Mouse (Mus musculus): ENCODE results near the gene Tmem183a. TPM values are rescaled to one million over a fixed set of nuclear protein-coding genes. Genes with fewer than 3 reads are reported as not detected.

The Tmem183a gene
- total and polyA plus RNA-seq, 2 experiments from 2014 or later = 30.1 to 59.8 TPM

- Histone ChIP-seq H3K9me3 (replicated peaks; ENCODE audit: control insufficient read depth, low read length) (no peaks in the 10 kb centered on the region), H3K4me3 (ENCODE audit: low read depth, low read length) (peak overlapping the region; percentile 50), H3K27me3 (ENCODE audit: control insufficient read depth, insufficient read depth, low read length) (no peaks in the 10 kb centered on the region), H3K36me3 (replicated peaks; ENCODE audit: control insufficient read depth, insufficient read depth, low read length) (peaks cover 30% of the 10 kb centered on the region), H3K27ac (ENCODE audit: low read depth) (no peak overlapping the region), H3K9ac (replicated peaks; ENCODE audit: low read depth, low read length) (no peak overlapping the region), H3K4me1 (ENCODE audit: control insufficient read depth, insufficient read depth) (0 out of 2 replicates have a peak, but pooled peaks cover 16% of the 10 kb centered on the region), H3K4me2 (ENCODE audit: low read depth, low read length) (peak overlapping the region; percentile 78)
- 81% methylated on average over 4 of the region's 4 CpGs for WGBS
- no peak for DNase-seq (ENCODE audit: low spot score)
- TF ChIP-seq CTCF (IDR thresholded peaks at IDR 0.05; ENCODE audit: low read depth) (no peak), EP300 (IDR thresholded peaks at IDR 0.05; ENCODE audit: low read depth) (no peak)
- ATAC-seq (ENCODE audit: insufficient read depth, low read depth) = no peak
Measured at GRCm38 (mm10) chr1:134345075-134345474, 16.7 kb downstream of the Tmem183a start.

GRCm38 (mm10) chr1:134344005-134344950, 17.5 kb downstream of the Tmem183a start:
- H3K36me3 ChIP-seq (replicated peaks; ENCODE audit: control insufficient read depth, insufficient read depth, low read length) = peaks cover 22% of the 10 kb centered on the region

DNA sequence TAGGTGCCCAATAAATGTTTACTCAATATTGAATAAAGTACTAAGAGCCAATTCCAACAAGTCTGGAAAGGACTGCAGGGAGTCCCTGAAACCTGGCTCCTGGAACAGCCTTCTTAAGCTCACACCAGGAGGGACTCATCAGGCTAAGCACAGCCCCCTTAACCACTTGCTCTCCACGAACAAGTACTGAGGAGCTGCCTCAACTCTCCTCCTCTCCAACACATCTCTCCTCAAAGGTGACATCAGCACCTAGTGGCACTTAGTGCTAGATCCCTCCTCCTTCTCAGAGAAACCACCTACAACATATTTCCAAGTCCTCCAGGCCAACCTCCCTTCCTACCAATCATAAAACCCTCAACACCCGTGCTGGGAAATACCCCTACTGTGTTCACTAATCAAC, 18.2 kb downstream of the Tmem183a start:
- H3K4me2 ChIP-seq (ENCODE audit: low read depth, low read length) = peak overlapping the region; percentile 78
- peaks cover 22% of the 10 kb centered on the region for H3K36me3 ChIP-seq (replicated peaks; ENCODE audit: control insufficient read depth, insufficient read depth, low read length)
- 5% methylated on average over 2 of the region's 2 CpGs for WGBS
- H3K9me3 ChIP-seq (replicated peaks; ENCODE audit: control insufficient read depth, low read length) = no peaks in the 10 kb centered on the region
- TF ChIP-seq EP300 (IDR thresholded peaks at IDR 0.05; ENCODE audit: low read depth) (no peak), CTCF (IDR thresholded peaks at IDR 0.05; ENCODE audit: low read depth) (no peak)
- peak overlapping the region; percentile 85 for H3K27ac ChIP-seq (ENCODE audit: low read depth)
- H3K4me1 ChIP-seq (ENCODE audit: control insufficient read depth, insufficient read depth) = peaks cover 16% of the 10 kb centered on the region; the same call in 1 of the 2 replicates
- H3K4me3 ChIP-seq (ENCODE audit: low read depth, low read length) = peak overlapping the region; percentile 50
- H3K9ac ChIP-seq (replicated peaks; ENCODE audit: low read depth, low read length) = peak overlapping the region; percentile 54; the same call in 1 of the 2 replicates
- DNase-seq (ENCODE audit: low spot score) = no peak
- H3K27me3 ChIP-seq (ENCODE audit: control insufficient read depth, insufficient read depth, low read length) = no peaks in the 10 kb centered on the region
- no peak for ATAC-seq (ENCODE audit: insufficient read depth, low read depth)

More at GRCm38 (mm10) chr1:134344005-134344950, 17.5 kb downstream of the Tmem183a start:
- H3K4me1 ChIP-seq (ENCODE audit: control insufficient read depth, insufficient read depth) = 0 out of 2 replicates have a peak, but pooled peaks cover 16% of the 10 kb centered on the region
- H3K27ac ChIP-seq (ENCODE audit: low read depth) = peak overlapping the region; percentile 85
- DNase-seq (ENCODE audit: low spot score) = peak; percentile 87
- peak overlapping the region; percentile 50 for H3K4me3 ChIP-seq (ENCODE audit: low read depth, low read length)
- 3% methylated on average over 52 of the region's 54 CpGs for WGBS
- peak; percentile 92 for ATAC-seq (ENCODE audit: insufficient read depth, low read depth)
- TF ChIP-seq CTCF (IDR thresholded peaks at IDR 0.05; ENCODE audit: low read depth) (no peak), EP300 (IDR thresholded peaks at IDR 0.05; ENCODE audit: low read depth) (no peak)
- no peaks in the 10 kb centered on the region for H3K9me3 ChIP-seq (replicated peaks; ENCODE audit: control insufficient read depth, low read length)
- H3K9ac ChIP-seq (replicated peaks; ENCODE audit: low read depth, low read length) = peak overlapping the region; percentile 54
- peak overlapping the region; percentile 78 for H3K4me2 ChIP-seq (ENCODE audit: low read depth, low read length)
- H3K27me3 ChIP-seq (ENCODE audit: control insufficient read depth, insufficient read depth, low read length) = no peaks in the 10 kb centered on the region

GRCm38 (mm10) chr1:134342781-134343310, 18.9 kb downstream of the Tmem183a start:
- TF ChIP-seq EP300 (IDR thresholded peaks at IDR 0.05; ENCODE audit: low read depth) = no peak
- TF ChIP-seq CTCF (IDR thresholded peaks at IDR 0.05; ENCODE audit: low read depth) = no peak
- Histone ChIP-seq H3K27me3 (ENCODE audit: control insufficient read depth, insufficient read depth, low read length) (no peaks in the 10 kb centered on the region), H3K9me3 (replicated peaks; ENCODE audit: control insufficient read depth, low read length) (no peaks in the 10 kb centered on the region), H3K4me3 (ENCODE audit: low read depth, low read length) (no peak overlapping the region), H3K4me1 (ENCODE audit: control insufficient read depth, insufficient read depth) (peaks cover 16% of the 10 kb centered on the region; the same call in 1 of the 2 replicates), H3K9ac (replicated peaks; ENCODE audit: low read depth, low read length) (no peak overlapping the region), H3K4me2 (ENCODE audit: low read depth, low read length) (peak overlapping the region; percentile 78), H3K27ac (ENCODE audit: low read depth) (peak overlapping the region; percentile 85), H3K36me3 (replicated peaks; ENCODE audit: control insufficient read depth, insufficient read depth, low read length) (peaks cover 20% of the 10 kb centered on the region)
- 48% methylated on average over 8 of the region's 8 CpGs for WGBS
- ATAC-seq (ENCODE audit: insufficient read depth, low read depth) = no peak
- no peak for DNase-seq (ENCODE audit: low spot score)

DNA sequence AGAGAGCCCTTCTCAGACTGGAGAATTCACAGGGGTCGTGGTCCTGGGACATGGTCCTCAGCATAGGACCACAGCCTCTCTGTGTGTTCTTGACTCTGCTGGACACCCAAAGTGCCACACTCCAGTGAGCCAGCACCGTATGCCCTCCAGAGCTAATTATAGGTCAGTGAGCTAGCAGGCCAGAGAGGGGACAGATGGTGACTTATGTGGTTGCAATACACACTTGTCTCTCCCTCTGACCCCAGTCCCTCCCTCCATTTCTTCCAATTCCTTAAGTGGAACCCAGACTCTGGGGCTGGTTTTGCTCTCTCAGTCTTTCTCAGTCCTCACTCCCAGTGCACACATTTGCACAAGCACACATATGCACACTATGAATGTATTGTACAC, 19.5 kb downstream of the Tmem183a start:
- Histone ChIP-seq H3K27ac (ENCODE audit: low read depth) (peak overlapping the region; percentile 85), H3K9me3 (replicated peaks; ENCODE audit: control insufficient read depth, low read length) (no peaks in the 10 kb centered on the region), H3K36me3 (replicated peaks; ENCODE audit: control insufficient read depth, insufficient read depth, low read length) (peaks cover 14% of the 10 kb centered on the region), H3K4me3 (ENCODE audit: low read depth, low read length) (no peak overlapping the region), H3K9ac (replicated peaks; ENCODE audit: low read depth, low read length) (no peak overlapping the region), H3K4me1 (ENCODE audit: control insufficient read depth, insufficient read depth) (peaks cover 21% of the 10 kb centered on the region), H3K27me3 (ENCODE audit: control insufficient read depth, insufficient read depth, low read length) (no peaks in the 10 kb centered on the region), H3K4me2 (ENCODE audit: low read depth, low read length) (peak overlapping the region; percentile 78)
- ATAC-seq (ENCODE audit: insufficient read depth, low read depth) (peak; percentile 66), DNase-seq (ENCODE audit: low spot score) (peak; percentile 75)
- 36% methylated on average over 2 of the region's 2 CpGs for WGBS
- TF ChIP-seq CTCF (IDR thresholded peaks at IDR 0.05; ENCODE audit: low read depth) (no peak), EP300 (IDR thresholded peaks at IDR 0.05; ENCODE audit: low read depth) (no peak)

Data from heart, postnatal 0 days (tissue).